Mouse (Mus musculus) gastrocnemius, postnatal 10 days (tissue): ENCODE measurements at regions not wholly inside any gene's neighbourhood (a gene's known extent, or its start where the extent isn't known, plus 50 kb on each side); places are given as distances from the start of the nearest gene placed in this dataset.

Source experiments
- DNase-seq: peaks from one replicate; pipeline ENCODE4 v3.0.0; 2021; ENCODE audit warnings: mixed read lengths

DNA sequence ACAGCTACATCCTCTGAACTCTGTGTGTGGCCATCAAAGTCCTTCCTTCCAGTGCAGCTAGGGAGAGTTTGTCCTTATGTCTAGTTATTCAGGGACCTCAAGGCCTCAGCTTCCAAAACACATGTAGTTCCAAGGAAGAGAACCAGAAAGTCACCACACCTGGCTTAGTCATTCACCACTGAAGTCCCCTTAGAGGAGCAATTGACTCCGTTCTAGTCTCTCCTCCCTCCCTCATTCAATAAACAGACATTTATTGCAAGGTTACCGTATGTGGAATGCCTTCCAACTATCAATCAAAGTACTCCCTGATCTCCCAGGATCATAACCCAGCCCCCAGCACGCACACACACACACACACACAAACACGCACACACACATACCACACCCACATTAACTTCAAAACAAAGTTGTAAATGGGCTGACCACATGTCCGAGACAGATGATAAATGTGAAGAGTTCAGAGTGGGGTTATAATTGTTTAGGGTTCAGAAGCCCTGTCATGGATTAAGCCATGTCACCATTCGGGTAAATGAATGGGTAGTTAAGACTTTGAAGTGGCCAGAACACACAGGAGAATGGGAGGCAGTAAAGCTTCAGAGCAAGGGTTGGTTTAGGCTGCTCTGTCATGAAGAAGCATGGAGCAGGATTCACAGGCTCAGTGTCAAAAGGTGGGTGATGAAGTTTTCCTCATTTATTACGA, 141.4 kb downstream of the Irs2 start:
- DNase-seq = no peak

DNA sequence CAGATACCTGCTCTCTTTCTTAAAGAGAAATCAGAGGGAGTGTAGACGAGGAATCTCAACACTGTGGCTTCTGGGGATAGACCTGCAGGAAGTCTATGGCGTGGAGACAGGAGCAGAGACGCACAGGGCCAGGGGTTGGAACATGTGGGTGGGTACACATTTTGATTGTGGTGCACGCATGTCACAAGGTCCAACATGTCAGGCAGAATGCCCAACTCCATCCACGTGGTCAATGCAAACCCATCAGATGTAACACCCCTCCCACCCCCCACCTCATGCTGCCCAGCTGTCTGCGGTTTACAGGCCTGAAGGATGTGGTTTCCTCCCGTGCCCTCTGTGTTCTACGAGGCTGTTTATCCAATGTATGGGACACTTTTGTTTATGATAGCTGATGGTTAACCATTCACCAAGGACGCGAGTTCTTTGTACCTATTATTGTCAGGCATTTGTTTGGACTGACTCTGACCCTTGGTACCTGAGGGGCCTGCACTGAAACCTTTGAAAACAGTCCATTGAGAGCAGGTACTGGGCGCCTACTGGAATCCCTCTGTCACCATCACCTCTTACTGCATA, 142.2 kb downstream of the Irs2 start:
- DNase-seq = no peak

DNA sequence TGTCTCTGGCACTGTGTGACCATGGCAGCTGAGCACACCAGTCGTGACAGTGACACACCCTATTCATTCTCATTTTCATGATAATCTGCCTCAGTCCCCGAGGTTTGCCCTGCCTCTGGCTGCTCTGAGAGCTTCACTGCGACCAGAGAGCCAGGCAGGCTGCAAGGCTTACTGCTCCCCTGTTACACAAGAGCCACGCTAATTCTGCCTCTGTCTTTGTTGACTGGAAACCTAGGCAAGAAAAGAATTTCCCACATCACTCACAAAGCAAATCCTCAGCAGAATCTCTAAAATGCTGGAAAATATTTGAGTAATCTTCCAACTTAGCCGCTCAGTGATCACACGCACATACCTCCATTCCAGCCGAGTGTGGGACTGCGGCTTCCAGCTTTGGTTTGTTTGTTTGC, 142.8 kb downstream of the Irs2 start:
- DNase-seq = no peak

DNA sequence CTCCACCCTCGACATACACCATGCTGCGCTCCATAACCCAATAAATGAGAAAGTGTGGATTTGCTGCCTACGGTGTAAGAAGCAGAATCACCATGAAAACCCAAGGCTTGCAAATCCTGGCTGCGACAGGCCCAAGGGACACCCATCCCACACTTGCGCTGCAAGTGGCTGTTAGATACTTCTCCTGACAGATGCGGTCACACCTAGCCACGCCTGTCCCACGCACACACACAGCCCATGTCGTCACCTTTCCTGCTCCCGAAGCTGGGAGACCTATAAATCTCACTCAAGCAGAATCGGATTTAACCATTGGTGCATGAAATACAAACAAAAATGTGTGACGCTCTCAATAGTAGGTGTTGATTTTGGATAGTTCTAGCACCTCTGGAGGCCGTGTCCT, 145.8 kb downstream of the Irs2 start:
- DNase-seq = no peak

DNA sequence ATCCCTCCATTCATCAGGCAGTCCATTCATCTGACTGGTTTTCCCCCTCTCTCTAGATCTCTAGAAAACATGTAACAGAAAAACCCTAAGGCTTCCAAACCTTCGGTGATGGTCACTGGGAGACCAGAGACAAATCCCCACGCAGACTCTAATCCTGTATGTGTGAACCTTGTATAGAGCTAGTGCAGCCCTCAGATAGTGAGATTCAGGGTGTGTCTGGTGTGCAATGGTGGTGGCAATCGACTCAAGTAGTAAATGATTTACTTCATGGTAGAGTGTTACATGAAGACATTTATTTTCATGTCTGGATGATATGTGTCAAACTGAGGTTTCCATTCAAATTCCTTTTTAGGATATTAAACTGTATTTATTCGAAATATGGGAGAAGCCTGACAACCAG, 147.4 kb downstream of the Irs2 start:
- DNase-seq = no peak

DNA sequence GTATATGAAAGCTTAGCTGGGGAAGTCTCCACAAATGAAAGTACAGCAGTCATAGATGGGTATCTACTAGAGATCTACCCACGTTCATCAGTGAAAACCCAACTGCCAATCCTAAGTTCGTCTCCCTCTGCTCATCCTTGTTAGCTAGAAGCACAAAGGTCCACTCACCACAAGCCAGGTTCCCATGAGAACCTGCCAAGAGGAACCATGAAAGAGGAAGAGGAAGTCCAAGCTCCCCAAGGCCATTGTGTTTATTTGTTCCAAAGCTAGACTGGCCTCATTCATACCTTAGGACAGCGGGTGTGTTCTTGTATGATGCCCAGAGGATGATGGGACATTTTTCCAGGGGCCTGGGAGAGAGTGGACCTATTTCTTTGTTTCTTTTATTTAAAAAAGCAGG, 150.4 kb downstream of the Irs2 start:
- no peak for DNase-seq

DNA sequence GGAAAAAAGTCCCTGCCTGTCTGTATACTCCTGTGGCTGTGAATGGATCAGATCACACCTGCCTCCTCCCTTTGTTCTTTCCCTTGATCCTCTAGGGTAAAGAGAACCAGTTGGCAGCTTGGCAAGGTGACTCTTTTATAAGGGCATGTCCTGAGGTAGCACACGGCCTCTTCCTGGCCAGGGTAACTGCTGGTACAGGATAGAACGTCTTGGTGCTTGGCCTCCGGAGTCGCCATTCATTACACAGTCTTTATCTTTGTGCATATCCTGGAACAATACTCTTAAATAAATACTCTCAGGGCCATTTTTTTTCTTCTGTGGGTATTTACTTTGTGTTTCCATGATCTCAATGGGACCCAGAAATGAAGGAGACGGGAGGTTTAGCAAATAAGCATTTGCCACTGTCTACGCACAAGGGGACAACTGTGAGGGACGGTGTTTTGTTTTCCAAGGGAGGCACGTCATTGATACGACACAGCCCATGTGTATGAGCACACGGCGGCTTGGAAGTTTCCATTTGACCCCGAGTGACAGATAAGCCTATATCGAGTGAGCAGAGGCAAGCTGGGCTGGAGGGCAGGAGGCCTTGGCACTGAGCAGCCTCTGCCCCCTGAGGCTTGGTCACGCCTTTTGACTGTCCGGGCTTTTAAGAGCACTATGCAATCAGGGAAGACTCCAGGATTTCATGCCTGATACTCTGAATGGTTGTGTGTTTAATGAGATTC, 151.1 kb downstream of the Irs2 start:
- DNase-seq = no peak

DNA sequence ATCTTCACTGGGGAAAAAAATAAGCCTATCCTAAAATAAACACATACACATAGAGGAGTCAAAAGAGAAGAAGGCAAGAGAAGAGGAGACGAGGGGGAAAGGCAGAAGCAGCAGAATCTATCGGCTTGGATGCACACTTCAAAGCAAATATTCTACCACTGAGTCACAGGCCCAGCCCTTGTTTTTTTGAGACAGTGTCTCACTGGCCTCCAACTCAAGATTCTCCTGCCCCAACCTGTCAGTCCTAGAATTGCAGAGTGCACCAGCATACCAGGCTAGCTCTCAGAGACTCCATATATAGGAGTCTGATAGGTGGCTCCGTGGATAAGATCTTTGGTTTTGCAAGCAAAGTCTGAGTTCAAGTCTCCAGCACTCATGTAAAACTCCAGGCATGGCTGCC, 152.6 kb downstream of the Irs2 start:
- DNase-seq = no peak

DNA sequence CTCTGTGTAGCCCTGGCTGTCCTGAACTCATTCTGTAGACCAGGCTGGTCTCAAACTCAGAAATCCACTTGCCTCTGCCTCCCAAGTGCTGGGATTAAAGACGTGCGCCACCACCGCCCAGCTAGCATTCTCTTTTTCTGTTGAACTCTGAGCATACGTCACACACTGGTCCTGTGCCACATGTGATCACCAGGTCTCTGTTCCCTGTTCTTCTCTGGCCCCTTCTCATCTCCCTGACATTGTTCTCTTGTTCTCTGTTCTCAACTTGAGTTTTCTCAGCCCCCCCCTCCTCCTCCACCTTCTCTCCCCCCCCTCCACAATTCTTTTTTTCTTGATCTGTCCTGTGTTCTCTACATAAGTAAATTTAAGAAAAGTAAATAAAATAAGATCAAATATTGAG, 153.1 kb downstream of the Irs2 start:
- no peak for DNase-seq

DNA sequence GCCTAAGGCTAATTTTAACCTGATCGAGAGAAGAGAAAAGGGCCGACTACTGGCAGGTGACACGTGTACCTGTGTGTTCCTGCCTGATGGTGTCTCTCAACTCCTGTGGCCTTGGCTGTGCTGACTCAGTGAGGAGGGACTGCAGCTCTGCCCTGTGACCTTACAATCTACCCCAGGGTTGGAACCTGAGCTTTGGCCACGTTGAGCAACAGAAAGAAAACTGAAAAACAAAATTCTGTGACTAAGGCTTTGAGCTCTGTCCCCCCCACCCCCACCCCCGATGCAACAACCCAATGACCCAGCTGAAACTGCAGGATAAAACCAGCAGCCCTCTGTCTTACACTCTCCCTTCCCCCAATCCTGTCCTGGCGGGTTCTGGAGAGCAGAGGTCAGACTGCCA, 153.7 kb downstream of the Irs2 start:
- no peak for DNase-seq

DNA sequence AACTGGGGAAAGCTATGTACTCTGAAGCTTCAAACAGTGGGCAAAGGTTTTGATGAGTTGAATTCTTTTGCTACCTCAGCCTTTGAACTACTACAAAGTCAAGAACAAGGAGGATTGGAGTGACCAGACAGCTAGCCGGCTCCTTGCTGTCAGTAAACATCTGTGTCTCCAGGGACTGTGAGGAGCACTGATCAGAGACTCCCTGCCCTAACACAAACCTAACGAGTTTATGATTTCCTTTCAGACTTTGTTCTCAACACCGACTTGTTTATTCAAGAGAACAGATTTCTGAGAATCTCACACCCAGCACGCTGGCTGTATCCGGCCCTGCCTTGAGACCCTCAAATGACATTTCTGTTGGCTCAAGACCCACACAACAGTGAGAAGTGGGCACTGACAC, 154.4 kb downstream of the Irs2 start:
- no peak for DNase-seq

DNA sequence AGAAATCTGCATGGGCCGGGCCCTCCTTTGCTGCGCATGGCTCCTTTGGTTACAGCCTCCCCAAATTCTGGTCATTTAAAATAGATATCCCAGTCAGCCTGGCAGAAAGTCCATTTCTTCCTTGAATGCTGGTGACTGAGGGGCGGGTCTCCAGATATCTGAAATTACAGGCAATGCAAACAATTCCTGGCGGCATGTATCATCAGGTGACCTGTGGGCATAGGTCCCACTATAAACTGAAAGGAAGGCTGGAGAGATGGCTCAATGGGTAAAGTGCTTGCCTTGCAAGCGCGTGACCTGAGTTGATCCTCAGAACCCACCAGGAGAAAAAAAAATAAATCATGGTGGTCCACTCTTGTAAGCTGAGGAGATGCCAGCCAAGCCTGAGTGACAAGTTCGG, 158.3 kb downstream of the Irs2 start:
- no peak for DNase-seq

DNA sequence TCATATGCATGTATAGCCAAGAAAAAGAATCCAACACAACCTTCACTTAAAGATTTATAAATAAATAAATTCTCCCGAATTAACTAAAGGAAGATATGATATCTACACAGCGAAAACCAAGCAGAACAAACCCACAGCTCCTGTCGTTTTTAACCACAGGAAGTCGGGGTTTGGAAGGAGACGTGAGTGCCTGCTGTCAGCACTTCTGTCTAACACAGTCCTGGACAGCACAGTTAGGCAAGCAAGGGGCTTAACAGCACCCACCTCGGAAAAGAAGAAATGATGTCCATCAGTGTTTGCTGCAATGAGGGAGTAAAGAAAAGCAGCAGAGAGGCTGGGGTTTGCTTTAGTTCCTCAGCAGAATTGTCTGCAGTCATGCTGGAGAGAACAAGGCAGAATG, 162.7 kb downstream of the Irs2 start:
- no peak for DNase-seq

DNA sequence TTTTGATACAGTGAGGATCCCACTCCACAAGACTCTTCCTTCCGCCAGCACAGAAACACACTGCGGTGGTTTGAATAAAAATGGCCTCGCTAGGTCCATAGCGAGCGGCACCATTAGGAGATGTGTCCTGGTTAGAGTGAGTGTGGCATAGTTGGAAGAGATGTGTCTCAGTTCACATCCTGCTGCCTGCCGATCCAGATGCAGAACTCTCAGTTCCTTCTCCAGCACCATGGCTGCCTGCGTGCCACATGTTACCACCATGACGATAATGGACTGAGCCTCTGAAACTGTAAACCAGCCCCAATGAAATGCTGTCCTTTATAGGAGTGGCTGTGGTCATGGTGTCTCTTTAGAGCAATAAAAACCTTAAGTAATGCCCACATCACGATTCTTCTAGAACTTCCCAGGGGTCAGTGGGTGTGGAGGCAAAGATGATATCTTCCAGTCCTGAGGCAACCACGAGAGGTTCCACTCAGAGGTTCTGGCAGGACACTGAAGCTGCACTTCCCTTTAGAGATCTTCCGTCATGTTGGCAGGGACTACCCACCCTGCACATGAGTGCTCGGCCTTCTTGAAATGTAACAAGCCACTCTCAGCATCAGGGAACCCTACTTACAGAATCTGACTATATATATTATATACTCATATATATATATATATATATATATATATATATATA, 167.3 kb downstream of the Irs2 start:
- no peak for DNase-seq

DNA sequence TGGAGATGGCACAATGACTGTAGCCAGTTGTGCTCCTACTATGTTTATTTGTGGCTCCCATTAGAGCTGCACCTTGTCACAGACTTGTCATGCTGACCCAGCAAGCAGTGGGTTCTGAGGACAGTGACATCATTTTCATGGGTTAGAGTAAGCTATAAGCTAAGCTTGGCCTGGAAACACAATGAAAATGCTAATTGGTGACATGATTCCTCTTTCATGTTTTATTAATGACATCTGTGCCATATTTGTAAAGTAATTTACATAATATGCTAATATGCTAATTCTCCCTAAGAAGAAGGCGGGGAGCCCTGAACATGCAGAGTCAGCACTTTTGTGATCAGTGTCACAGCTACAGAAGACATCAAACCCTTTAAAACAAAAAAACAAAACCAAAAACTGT, 168.2 kb downstream of the Irs2 start:
- DNase-seq = no peak

DNA sequence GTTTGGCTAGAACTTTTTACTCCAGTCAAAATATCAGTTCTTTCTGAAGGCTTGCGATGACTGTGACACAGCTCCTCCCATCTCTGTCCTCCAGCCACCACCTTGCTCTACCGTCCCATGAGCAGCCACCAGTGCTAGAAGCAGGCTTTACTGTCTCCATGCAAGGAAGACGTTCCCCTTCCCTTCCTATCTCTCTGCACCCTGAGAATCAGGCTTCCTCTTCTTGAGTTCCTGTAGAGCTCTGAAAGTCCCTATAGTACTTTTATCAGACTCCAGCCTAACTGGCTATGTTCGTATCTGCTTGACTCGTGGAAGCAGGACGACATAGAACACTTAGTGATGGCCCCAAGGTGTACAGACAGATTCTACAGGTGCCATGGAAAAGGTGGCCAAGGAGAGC, 173.2 kb downstream of the Irs2 start:
- no peak for DNase-seq

DNA sequence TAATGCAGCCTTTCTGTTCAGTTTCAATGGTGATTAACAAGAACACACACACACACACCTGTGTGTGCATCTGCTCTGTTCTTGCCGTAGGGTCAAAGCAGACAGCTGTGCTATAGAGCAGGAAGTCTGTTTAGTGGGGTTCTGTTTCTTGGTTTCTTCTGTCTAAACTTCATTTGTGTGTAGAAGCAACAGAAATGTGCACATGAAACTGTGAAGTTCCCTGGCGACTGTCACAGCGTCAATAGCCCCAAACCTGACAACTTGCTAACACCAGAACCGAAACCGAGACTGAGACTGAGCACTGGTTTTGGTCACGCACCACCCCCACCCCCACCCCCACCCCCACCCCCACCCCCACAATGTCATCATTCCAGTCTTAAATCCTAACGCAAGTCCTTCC, 176.4 kb downstream of the Irs2 start:
- no peak for DNase-seq

DNA sequence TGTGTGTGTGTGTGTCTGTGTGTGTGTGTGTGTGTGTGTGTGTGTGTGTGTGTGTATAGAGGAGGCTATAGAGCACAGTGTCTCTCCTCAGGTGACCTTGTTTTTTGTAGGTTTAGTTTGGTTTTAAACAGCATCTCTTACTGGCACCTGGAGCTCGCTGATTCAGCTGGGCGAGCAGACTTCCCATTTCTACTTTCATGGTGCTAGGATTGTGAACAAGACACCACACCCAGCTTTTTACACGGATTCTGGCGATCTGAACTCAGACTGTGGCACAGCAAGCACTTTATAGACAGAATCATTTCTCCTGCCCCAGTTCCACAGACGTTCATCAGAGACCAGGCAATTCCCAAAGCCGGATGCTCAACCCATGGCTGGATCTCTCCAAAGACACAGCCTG, 177.0 kb downstream of the Irs2 start:
- DNase-seq = no peak

DNA sequence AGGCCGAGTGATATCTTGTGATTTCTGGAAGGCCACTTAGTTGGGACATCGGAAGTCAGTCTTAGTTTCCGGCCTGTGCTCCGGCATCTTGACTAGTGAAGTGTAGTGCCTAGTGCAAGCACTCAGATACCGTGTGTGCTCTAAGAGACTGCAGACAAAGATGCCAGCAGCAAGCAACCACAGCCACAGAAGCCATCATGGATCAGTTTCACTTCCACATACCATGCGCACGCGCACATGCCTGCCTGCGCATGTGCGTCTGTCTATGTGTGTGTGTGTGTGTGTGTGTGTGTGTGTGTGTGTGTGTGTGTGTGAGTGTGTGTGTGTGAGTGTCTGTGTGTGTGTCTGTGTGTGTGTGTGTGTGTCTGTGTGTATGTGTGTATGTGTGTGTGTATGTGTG, 177.4 kb downstream of the Irs2 start:
- DNase-seq = no peak

DNA sequence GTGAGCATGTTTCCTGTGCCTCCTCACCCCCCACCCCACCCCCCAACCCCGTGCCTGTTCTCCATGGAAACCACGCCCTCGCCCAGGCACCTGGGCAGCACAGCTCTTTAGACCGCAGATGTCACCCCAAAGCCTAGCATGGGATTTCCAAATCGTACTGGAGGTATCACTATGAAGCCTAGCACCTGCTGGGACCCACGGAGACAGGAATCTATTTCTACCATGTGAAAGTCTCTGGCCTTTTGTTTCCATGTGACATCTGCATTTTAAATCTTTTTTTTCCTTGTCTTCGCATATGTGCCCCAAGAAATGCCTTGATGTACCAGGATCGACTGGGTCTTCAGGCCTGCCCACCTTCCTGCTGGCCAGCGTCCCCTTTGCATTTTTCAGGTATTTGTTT, 179.7 kb downstream of the Irs2 start:
- DNase-seq = no peak

DNA sequence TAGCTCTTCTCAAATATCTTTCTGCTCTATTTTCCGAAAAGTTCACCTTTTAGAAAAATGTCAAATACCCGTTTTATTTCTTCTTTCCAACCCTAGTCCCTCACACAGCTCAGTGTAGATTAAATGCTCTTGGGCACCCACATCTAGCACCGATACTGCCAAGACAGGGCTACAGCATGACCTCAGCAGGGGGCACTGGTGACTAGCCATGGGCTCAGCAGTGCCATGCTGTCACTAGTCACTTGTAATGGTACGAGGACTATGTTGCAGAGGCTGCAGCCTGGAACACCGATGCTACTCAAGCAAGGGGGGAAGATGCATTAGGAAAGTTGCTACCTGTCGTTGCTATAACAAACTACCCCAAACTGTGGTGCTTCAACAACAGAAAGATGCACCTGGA, 180.7 kb downstream of the Irs2 start:
- DNase-seq = no peak

DNA sequence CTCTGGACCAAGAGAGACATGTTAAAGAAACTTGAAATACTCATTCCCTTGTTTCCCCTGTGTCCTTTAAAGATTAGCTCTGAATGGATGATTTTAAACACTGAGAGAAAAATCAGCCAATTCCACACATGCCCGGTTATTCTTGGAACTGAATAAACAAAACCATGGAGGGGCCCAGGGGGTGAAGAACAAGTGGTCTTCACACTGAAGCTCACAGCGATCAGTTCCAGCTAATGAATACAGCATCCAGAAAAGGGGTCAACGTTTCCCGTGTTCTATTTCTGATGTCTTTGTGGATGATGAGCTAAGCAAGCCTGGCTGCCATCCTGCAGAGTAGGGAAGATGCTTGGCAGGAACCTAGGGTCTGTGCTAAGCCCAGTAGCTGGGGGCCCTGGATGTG, 182.3 kb downstream of the Irs2 start:
- DNase-seq = no peak

DNA sequence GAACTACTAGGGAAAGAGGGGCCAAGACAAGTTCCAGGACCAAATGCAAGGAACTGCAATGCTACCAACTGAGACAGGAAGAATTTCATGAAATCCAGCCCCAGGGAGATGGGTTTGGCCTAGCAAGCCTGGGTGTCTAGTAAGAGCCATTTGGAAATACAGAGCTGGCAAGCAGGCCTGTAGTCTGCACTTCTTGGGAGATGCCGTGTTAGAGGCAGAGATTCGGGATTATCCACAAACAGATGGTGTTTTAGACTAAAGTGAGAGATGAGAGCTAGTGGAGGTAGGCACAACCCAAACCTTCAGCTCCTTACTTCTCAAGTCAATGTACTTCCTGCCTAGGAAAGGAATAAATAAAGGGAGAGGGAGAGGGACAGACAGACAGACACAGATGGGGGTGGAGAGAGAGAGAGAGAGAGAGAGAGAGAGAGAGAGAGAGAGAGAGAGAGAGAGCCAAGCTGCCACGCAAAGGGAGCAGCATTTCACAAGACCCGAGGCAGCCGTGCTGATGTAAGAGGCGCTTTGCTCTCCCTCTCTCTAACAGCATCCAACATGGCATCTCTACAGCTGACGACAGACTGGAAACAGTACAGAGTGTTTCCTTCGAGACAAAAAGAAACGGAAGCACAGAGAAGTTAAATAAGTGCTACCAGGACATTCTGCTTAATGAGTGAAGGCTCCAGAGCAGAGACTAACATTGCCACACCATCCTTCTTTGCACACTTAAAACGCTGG, 182.9 kb downstream of the Irs2 start:
- DNase-seq = no peak
